Mouse (Mus musculus): ENCODE results near the gene Acsbg1. TPM values are rescaled to one million over a fixed set of nuclear protein-coding genes. Genes with fewer than 3 reads are reported as not detected.
A peak's percentile ranks its signal among the peaks of the same experiment; 100 is the strongest.
"Not testable (repeated sequence)": the region's sequence is repeated elsewhere in the genome, so short reads cannot be mapped to it uniquely, and the experiment has no call there.

The Acsbg1 gene
- polyA plus RNA-seq, 1 experiment from 2014 or later, result 0.25 TPM

DNA sequence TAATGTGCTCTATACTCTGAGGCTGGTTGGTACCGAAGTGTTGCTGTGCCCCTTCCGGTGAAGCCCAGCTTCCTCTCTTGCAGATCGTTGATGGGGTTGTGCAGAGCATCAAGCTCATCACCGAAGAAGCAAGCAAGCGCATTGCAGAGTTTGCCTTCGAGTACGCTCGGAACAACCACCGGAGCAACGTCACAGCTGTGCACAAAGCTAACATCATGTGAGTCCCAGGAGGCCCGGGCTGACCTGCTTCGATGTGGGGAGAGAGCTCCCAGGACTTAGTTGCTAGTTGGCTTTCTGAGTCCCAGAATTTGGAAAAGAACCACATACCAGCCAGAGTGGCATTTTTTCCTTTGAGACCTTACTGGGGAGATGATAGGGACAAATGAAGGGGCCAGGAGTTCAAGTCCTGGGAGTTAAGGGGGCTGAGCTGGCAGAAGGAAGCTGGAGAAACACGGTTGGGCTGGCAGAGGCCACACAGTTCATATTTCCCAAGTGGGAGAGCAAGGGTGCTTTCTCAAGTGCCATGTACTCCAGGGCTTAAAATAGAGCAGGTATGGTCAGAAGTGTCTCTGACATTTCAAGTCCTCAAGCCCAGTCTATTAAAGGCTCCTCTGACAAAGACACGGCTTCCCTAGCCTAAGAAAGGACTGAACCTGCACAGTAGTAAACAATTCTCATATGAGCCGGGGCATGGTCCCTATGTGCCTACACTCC lies 64.8 kb downstream of the Acsbg1 start:
- 94% methylated on average over 15 of the region's 15 CpGs for WGBS
- H3K36me3 ChIP-seq, result peaks cover 95% of the 10 kb centered on the region

DNA sequence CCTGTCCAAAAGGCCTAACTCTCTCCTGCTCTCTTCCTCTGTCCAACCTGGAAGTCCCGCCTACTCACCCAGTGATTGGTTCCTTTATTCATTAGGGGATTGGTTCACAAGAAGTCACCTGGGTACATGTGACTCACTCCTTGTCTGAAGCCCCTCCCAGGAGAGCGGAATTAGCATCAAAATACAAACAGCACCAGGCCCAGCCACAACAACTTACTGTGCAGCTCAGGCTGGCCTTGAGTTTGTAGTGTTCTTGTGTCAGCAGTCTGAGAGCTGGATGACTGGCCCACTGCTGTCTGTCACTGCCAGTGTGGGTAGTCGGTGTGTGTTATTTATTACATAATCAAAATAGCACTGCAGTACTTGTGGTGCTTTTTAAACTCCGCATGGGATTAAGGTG lies 68.0 kb downstream of the Acsbg1 start:
- not testable (repeated sequence) for ATAC-seq (ENCODE audit: low FRiP score, low read depth); H3K27ac ChIP-seq; H3K9me3 ChIP-seq; H3K4me3 ChIP-seq; H3K27me3 ChIP-seq; H3K4me2 ChIP-seq (replicated peaks); H3K9ac ChIP-seq; H3K4me1 ChIP-seq
- H3K36me3 ChIP-seq, result peaks cover 79% of the 10 kb centered on the region
- 84% methylated on average over 4 of the region's 4 CpGs for WGBS

More for the DNA sequence above, 64.8 kb downstream of the Acsbg1 start:
- Histone ChIP-seq H3K9me3 (no peaks in the 10 kb centered on the region), H3K9ac (no peak overlapping the region), H3K27me3 (no peaks in the 10 kb centered on the region), H3K4me1 (no peaks in the 10 kb centered on the region), H3K4me2 (replicated peaks) (no peak overlapping the region), H3K27ac (no peak overlapping the region), H3K4me3 (no peak overlapping the region)
- no peak for ATAC-seq (ENCODE audit: low FRiP score, low read depth)

DNA sequence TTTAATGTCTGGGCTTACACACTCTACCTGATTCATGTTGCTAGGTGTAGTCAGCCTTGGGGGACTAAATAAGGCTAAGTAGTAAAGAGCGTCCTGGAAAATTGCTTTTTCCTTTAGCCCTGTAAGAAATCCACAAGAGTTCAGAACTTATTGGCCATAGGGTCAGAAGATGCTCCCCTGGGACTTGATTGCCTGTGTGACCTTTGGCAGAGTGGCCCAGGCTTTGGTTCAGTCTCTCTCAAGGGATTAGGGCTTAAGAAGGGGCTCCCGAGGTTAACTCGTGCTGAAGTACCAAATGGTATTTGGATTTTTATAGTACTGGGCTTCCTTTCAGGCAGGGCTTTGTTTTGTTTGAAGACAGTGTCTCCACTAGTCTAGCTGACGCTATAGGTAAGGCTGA lies 73.8 kb downstream of the Acsbg1 start:
- Histone ChIP-seq H3K27ac (no peak overlapping the region), H3K4me2 (replicated peaks) (peak overlapping the region; percentile 94; the same call in 1 of the 2 replicates), H3K27me3 (no peaks in the 10 kb centered on the region), H3K4me3 (no peak overlapping the region), H3K9me3 (no peaks in the 10 kb centered on the region), H3K9ac (peak overlapping the region; percentile 89), H3K36me3 (peaks cover 23% of the 10 kb centered on the region), H3K4me1 (peaks cover 16% of the 10 kb centered on the region)
- WGBS, result 54% methylated on average over 4 of the region's 4 CpGs
- no peak for ATAC-seq (ENCODE audit: low FRiP score, low read depth)

DNA sequence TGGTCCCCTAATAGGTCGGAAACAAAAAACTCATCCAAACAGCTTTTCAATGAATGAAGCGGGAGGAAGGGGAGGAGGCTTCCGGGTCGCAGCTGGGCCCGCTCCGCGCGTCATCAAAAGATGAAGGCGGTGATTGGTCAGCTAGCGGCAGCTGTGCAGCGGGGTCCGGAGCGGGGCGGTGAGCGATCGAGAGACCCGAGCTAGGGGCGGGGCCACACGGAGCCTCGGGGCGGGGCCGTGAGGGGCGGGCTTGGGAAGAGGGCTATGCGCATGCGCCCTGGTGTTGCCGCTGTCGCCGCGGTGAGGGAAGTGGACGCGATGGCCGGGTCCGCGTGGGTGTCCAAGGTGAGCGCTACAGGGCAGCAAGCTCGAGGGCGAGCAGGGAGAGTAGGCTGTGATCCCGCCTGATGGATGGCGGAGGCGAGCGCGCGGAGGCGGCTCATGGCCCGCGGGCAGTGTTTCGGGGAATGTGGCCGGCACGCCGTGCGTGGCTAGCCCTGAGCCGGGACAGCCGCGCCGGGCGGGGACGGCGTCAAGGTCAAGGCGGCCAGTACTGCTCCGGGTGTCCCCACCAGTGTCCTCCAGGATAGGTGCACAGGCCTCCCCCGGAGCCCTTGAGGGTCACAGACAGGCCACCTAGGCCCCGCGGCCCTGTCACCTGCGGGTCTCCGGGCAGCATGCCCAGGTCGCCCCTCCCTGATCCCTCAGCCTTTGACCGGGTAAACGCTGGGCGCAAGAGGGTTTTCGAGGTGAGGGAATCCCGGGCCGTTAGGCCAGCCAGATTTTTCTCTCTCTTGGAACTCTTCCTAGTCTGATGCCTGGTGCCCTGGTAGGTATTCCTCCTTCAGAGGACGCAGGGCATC lies 75.2 kb downstream of the Acsbg1 start, which contains the start of gene Idh3a:
Gene Idh3a, plus strand, starts transcription at position 136 of the 863 bp plus-strand sequence.
- WGBS, result under 1% methylated on average over 73 of the region's 73 CpGs
- peak; percentile 99 for ATAC-seq (ENCODE audit: low FRiP score, low read depth)

DNA sequence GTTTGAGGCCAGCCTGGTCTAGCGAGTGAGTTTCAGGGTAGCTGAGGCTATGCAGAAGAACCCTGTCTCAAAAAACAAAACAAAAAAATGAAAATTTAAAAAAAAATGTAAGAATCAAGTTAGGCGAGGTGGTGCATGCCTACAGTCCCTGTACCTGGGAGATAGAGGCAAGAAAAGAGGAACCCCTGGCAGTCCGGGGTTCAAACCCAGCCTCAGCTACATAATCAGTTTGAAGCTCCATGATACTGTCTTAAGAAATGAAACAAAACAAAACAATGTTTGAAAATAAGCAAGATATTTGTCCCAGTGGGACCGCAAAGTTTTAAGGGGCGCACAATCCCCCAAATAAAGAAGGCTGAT lies 75.9 kb downstream of the Acsbg1 start:
- WGBS, result 33% methylated on average over 5 of the region's 5 CpGs
- Histone ChIP-seq H3K9ac (peak overlapping the region; percentile 50), H3K9me3 (no peaks in the 10 kb centered on the region), H3K4me2 (replicated peaks) (peak overlapping the region; percentile 94), H3K4me1 (peaks cover 16% of the 10 kb centered on the region), H3K27ac (no peak overlapping the region), H3K4me3 (peak overlapping the region; percentile 95), H3K27me3 (no peaks in the 10 kb centered on the region), H3K36me3 (peaks cover 6% of the 10 kb centered on the region)
- ATAC-seq (ENCODE audit: low FRiP score, low read depth), result no peak

More for the DNA sequence above, 75.2 kb downstream of the Acsbg1 start, which contains the start of gene Idh3a:
- Histone ChIP-seq H3K9ac (peak within 1 kb of the TSS; percentile 89), H3K36me3 (peaks cover 9% of the 10 kb centered on the region), H3K4me3 (peak within 1 kb of the TSS; percentile 95), H3K27me3 (no peaks in the 10 kb centered on the region), H3K27ac (no peak within 1 kb of the TSS), H3K4me2 (replicated peaks) (peak within 1 kb of the TSS; percentile 94), H3K4me1 (peaks cover 16% of the 10 kb centered on the region), H3K9me3 (no peaks in the 10 kb centered on the region)

DNA sequence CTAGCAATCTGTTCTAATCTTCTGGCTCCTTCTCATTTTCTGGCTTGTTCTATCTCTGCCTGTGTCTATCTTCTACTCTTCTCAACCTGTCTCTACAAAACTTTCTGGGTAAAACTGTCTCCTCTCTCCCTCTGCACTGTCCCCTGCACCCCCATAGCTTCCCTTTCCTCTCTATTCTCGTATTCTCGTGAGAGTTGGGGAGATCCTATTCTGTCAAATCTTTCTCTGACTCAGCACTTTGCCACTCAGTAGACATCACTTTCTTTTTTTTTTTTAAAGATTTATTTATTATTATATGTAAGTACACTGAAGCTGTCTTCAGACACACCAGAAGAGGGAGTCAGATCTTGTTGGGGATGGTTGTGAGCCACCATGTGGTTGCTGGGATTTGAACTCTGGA lies 77.5 kb downstream of the Acsbg1 start:
- H3K9ac ChIP-seq; H3K4me2 ChIP-seq (replicated peaks); H3K36me3 ChIP-seq; H3K27me3 ChIP-seq; ATAC-seq (ENCODE audit: low FRiP score, low read depth); H3K4me3 ChIP-seq; H3K9me3 ChIP-seq; H3K27ac ChIP-seq: not testable (repeated sequence)
- H3K4me1 ChIP-seq, result peaks cover 16% of the 10 kb centered on the region
- WGBS, result 81% methylated on average over 2 of the region's 2 CpGs

DNA sequence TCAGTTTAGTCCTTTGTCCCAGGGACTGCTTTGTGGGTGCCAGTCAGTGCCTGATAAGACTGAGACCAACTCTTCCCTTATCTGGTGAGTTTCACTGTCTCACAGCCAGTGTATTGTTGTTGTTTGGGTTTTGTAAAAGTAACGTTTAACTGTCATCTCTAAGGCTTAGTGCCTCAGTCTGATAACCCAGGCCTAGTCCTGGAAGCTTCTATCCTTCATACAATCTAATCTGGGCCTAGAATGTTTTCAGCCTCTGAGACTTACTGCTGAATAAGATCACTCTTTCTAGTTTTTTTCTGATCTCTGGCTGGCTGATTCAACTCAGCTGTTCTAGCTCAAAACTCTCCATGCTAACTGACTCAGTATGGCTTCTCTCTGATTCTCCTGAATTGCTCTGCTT lies 78.0 kb downstream of the Acsbg1 start:
- Histone ChIP-seq H3K27ac (no peak overlapping the region), H3K4me2 (replicated peaks) (no peak overlapping the region), H3K36me3 (no peaks in the 10 kb centered on the region), H3K27me3 (no peaks in the 10 kb centered on the region), H3K4me3 (no peak overlapping the region), H3K9ac (no peak overlapping the region), H3K4me1 (peaks cover 16% of the 10 kb centered on the region), H3K9me3 (peaks cover 3% of the 10 kb centered on the region; the same call in 1 of the 2 replicates)
- ATAC-seq (ENCODE audit: low FRiP score, low read depth), result no peak
- WGBS, result 81% methylated on average over 1 of the region's 1 CpGs

DNA sequence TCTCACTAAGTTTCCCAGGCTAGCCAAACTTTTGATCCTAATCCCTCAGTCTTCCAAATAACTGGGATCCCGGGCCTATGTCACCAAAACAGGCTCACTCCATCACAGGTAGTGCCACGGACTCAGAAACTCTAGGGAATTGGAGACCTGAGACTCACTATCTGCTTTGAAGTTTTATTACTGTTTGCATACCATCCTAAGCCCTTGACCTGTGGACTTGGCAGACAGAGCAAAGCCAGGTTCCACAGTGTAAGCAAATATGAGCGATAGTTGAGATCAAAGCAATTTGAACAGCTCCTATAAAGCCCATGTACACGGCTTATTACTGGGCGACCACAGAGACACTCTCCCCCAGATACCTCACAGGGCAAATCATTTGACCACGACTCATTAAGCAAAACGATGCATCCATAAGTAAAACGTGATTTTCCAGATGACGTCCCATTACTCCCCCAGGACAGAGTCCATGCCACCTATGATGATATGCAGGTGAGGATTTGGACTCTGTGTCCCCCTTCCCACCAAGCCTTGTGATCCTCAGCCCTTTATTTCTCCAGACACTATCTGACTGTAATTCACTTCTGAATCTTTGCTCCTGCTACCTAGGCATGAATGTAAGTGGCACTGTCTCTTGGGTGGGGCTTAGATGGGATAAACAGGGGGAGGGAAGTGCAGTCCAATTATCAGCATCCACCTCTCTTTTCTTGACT lies 90.4 kb downstream of the Acsbg1 start:
- no peaks in the 10 kb centered on the region for H3K9me3 ChIP-seq
- 60% methylated on average over 9 of the region's 9 CpGs for WGBS
- H3K4me1 ChIP-seq, result no peaks in the 10 kb centered on the region
- no peak overlapping the region for H3K4me2 ChIP-seq (replicated peaks)
- H3K27me3 ChIP-seq, result no peaks in the 10 kb centered on the region
- ATAC-seq (ENCODE audit: low FRiP score, low read depth), result no peak
- no peaks in the 10 kb centered on the region for H3K36me3 ChIP-seq
- H3K9ac ChIP-seq, result no peak overlapping the region
- H3K4me3 ChIP-seq, result no peak overlapping the region
- no peak overlapping the region for H3K27ac ChIP-seq

DNA sequence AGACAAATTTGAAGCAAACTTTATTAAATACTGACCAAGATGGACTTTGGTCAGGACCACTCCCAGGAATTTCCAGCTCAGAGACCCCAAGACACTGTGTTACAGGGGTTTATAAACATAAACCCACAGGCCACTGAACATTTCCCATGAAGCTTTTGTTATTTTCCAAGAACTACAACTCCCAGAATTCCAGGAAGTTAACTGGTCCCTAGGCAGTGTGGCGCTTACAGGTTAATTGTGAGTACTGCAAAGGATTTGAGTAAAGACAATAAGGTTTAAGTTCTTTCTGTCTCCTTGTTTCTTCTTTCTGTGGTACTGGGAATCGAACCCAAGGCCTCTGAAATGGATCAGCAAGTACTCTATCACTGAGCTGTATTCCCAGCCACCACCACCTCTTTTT lies 92.9 kb downstream of the Acsbg1 start:
- no peaks in the 10 kb centered on the region for H3K9me3 ChIP-seq
- no peak for ATAC-seq (ENCODE audit: low FRiP score, low read depth)
- no peaks in the 10 kb centered on the region for H3K4me1 ChIP-seq
- H3K27ac ChIP-seq, result no peak overlapping the region
- H3K9ac ChIP-seq, result no peak overlapping the region
- H3K4me2 ChIP-seq (replicated peaks), result no peak overlapping the region
- 32% methylated on average over 2 of the region's 2 CpGs for WGBS
- no peak overlapping the region for H3K4me3 ChIP-seq
- H3K27me3 ChIP-seq, result no peaks in the 10 kb centered on the region
- H3K36me3 ChIP-seq, result no peaks in the 10 kb centered on the region

DNA sequence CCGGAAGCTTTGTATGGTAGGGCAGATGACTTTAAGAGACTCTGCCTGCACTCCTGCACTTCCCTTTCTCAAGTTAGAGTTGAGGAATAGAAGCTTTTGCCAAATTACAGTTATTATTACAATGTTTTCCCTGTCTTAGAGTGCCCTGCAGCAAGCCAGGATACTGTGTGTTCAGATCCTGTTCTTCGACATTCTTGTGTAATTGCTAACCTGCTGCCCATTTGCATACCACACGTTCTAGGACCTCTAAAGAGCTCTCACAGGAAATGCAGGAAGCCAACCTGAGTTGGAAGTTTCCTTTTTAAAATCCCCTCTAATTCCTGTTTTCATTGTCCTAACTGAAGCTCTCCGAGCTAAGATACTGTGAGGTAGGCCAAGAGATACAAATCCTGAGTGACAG lies 94.7 kb downstream of the Acsbg1 start:
- Histone ChIP-seq H3K36me3 (no peaks in the 10 kb centered on the region), H3K4me2 (replicated peaks) (no peak overlapping the region), H3K4me1 (no peaks in the 10 kb centered on the region), H3K4me3 (no peak overlapping the region), H3K9me3 (no peaks in the 10 kb centered on the region), H3K27ac (no peak overlapping the region; the same call in 1 of the 2 replicates), H3K27me3 (no peaks in the 10 kb centered on the region), H3K9ac (no peak overlapping the region)
- 58% methylated on average over 4 of the region's 4 CpGs for WGBS
- no peak for ATAC-seq (ENCODE audit: low FRiP score, low read depth)

DNA sequence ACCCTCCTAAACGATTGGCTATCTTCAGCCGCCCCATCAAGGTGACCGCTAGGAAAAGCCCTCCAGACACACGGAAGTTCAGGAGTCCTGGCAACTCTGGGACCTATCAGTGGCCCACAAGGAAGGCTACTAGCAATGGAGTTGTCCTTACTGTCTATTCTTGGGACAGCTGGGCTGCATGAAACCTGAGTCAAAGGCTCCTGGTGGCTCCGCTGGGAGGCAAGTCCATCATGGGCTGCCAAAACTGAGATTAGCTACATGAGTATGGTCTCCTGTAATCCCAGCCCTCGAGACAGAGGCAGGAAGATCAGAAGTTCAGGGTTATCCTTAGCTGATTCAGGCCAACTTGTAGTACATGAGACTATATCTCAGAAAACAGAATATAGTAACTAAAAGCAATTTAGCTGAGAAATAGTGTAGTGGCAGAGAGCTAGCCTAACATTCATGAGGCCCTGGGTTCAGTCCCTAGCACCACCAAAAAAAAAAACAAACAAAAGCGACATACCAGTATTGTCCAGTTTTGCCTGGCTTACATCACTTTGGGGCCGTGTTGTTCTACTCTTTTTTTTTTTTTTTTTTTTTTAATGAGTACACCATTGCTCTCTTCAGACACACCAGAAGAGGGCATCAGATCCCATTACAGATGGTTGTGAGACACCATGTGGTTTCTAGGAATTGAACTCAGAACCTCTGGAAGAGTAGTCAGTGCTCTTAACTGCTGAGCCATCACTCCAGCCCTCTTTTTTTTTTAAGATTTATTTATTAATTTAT lies 100.7 kb downstream of the Acsbg1 start:
- no peaks in the 10 kb centered on the region for H3K9me3 ChIP-seq
- no peaks in the 10 kb centered on the region for H3K36me3 ChIP-seq
- no peak overlapping the region for H3K9ac ChIP-seq
- H3K4me3 ChIP-seq, result no peak overlapping the region
- 84% methylated on average over 8 of the region's 8 CpGs for WGBS
- H3K4me1 ChIP-seq, result peaks cover 12% of the 10 kb centered on the region; the same call in 1 of the 2 replicates
- no peaks in the 10 kb centered on the region for H3K27me3 ChIP-seq
- no peak overlapping the region for H3K4me2 ChIP-seq (replicated peaks)
- no peak for ATAC-seq (ENCODE audit: low FRiP score, low read depth)
- no peak overlapping the region for H3K27ac ChIP-seq

Data from limb, embryonic 13.5 days (tissue).